Mouse (Mus musculus) testis, adult 2 months (tissue): ENCODE results near the gene Gm8369. TPM values are rescaled to one million over a fixed set of nuclear protein-coding genes. Genes with fewer than 3 reads are reported as not detected.
"Not testable (repeated sequence)": the region's sequence is repeated elsewhere in the genome, so short reads cannot be mapped to it uniquely, and the experiment has no call there.

ENCODE experiments used
- H3K27ac ChIP-seq: fragments of 200-500 bp; 2 replicates; pipeline ENCODE4 v1.5.1; 2012; ENCODE audit warnings: low read depth, low read length; ENCODE audit not compliant: control insufficient read depth, insufficient read depth
- H3K27me3 ChIP-seq: fragments of 200-500 bp; 2 replicates; pipeline ENCODE4 v1.6.1; 2012; ENCODE audit warnings: mild to moderate bottlenecking, low read length, moderate library complexity; ENCODE audit not compliant: control insufficient read depth, insufficient read depth
- H3K36me3 ChIP-seq: fragments of 200-500 bp; 2 replicates; pipeline ENCODE4 v1.6.1; 2012; ENCODE audit warnings: mild to moderate bottlenecking, low read length; ENCODE audit not compliant: control insufficient read depth, insufficient read depth
- H3K4me1 ChIP-seq: fragments of 200-500 bp; 2 replicates; pipeline ENCODE4 v1.6.1; 2012; ENCODE audit warnings: low read length; ENCODE audit not compliant: control insufficient read depth, insufficient read depth
- H3K4me3 ChIP-seq: fragments of 200-500 bp; 2 replicates; pipeline ENCODE4 v1.5.1; 2012; ENCODE audit warnings: low read depth, mild to moderate bottlenecking, low read length, moderate library complexity, mixed read lengths; ENCODE audit not compliant: control insufficient read depth
- CTCF ChIP-seq: fragments of 200-500 bp; IDR thresholded peaks from 2 replicates; pipeline ENCODE4 v1.5.1; 2012; ENCODE audit warnings: low read depth, mild to moderate bottlenecking, inconsistent platforms, low read length, moderate library complexity; ENCODE audit not compliant: control insufficient read depth, insufficient read depth, insufficient replicate concordance
- POLR2A ChIP-seq: fragments of 200-500 bp; IDR thresholded peaks from 2 replicates; pipeline ENCODE4 v1.6.1; 2012; ENCODE audit warnings: low read depth, mild to moderate bottlenecking, inconsistent platforms, low read length, moderate library complexity; ENCODE audit not compliant: control insufficient read depth
- polyA plus RNA-seq: library from polyadenylated mRNA; depleted of rRNA; stranded (reverse); fragments of >200 nt; gene quantifications from 2 replicates; pipeline ENCODE4 v1.2.3, GENCODE M21; 2012

The Gm8369 gene
- polyA plus RNA-seq, 1 experiment, result 3.8 TPM

GRCm38 (mm10) chr19:11494519-11494918 is 8.8 kb downstream of the Gm8369 start:
- no peaks in the 10 kb centered on the region for H3K27me3 ChIP-seq
- no peak overlapping the region for H3K27ac ChIP-seq
- H3K36me3 ChIP-seq, result no peaks in the 10 kb centered on the region
- H3K4me3 ChIP-seq, result no peak overlapping the region
- no peak for TF ChIP-seq CTCF
- TF ChIP-seq POLR2A, result no peak
- no peaks in the 10 kb centered on the region for H3K4me1 ChIP-seq

- Histone ChIP-seq H3K27ac (no peak overlapping the region), H3K36me3 (no peaks in the 10 kb centered on the region), H3K27me3 (no peaks in the 10 kb centered on the region), H3K4me1 (no peaks in the 10 kb centered on the region), H3K4me3 (no peak overlapping the region)
- TF ChIP-seq POLR2A (no peak), CTCF (no peak)
Measured at GRCm38 (mm10) chr19:11496361-11496760, 10.6 kb downstream of the Gm8369 start.

GRCm38 (mm10) chr19:11497300-11497699 is 11.6 kb downstream of the Gm8369 start:
- H3K4me1 ChIP-seq, H3K27me3 ChIP-seq, H3K4me3 ChIP-seq, H3K27ac ChIP-seq, H3K36me3 ChIP-seq: not testable (repeated sequence)

- Histone ChIP-seq H3K4me3 (no peak overlapping the region), H3K36me3 (no peaks in the 10 kb centered on the region), H3K27me3 (no peaks in the 10 kb centered on the region), H3K4me1 (no peaks in the 10 kb centered on the region), H3K27ac (no peak overlapping the region)
- TF ChIP-seq POLR2A (no peak), CTCF (no peak)
Measured at GRCm38 (mm10) chr19:11500796-11501195, 15.1 kb downstream of the Gm8369 start.

- Histone ChIP-seq H3K36me3 (no peaks in the 10 kb centered on the region), H3K27ac (no peak overlapping the region), H3K4me1 (no peaks in the 10 kb centered on the region), H3K27me3 (no peaks in the 10 kb centered on the region), H3K4me3 (no peak overlapping the region)
- TF ChIP-seq POLR2A (no peak), CTCF (no peak)
Measured at GRCm38 (mm10) chr19:11501326-11501725, 15.6 kb downstream of the Gm8369 start.

GRCm38 (mm10) chr19:11504857-11505256 is 19.1 kb downstream of the Gm8369 start:
- TF ChIP-seq CTCF, result no peak
- no peak for TF ChIP-seq POLR2A
- no peaks in the 10 kb centered on the region for H3K27me3 ChIP-seq
- H3K27ac ChIP-seq, result no peak overlapping the region
- H3K4me1 ChIP-seq, result no peaks in the 10 kb centered on the region
- H3K4me3 ChIP-seq, result no peak overlapping the region
- H3K36me3 ChIP-seq, result no peaks in the 10 kb centered on the region

GRCm38 (mm10) chr19:11513458-11513857 is 27.7 kb downstream of the Gm8369 start:
- Histone ChIP-seq H3K27me3 (no peaks in the 10 kb centered on the region), H3K4me1 (no peaks in the 10 kb centered on the region), H3K4me3 (no peak overlapping the region), H3K27ac (no peak overlapping the region), H3K36me3 (no peaks in the 10 kb centered on the region)
- TF ChIP-seq POLR2A (no peak), CTCF (no peak)

- Histone ChIP-seq H3K36me3 (no peaks in the 10 kb centered on the region), H3K27ac (no peak within 1 kb of the TSS), H3K27me3 (no peaks in the 10 kb centered on the region), H3K4me1 (no peaks in the 10 kb centered on the region), H3K4me3 (no peak within 1 kb of the TSS)
- TF ChIP-seq CTCF (no peak), POLR2A (no peak)
Measured at GRCm38 (mm10) chr19:11516246-11516645, 30.5 kb downstream of the Gm8369 start, which contains the start of gene Ms4a6b. TSS of gene Ms4a6b (plus strand) at chr19:11516512.

GRCm38 (mm10) chr19:11516845-11517244 is 31.1 kb downstream of the Gm8369 start:
- no peak overlapping the region for H3K27ac ChIP-seq
- no peaks in the 10 kb centered on the region for H3K36me3 ChIP-seq
- TF ChIP-seq POLR2A (no peak), CTCF (no peak)
- no peaks in the 10 kb centered on the region for H3K4me1 ChIP-seq
- no peaks in the 10 kb centered on the region for H3K27me3 ChIP-seq
- no peak overlapping the region for H3K4me3 ChIP-seq

GRCm38 (mm10) chr19:11517373-11517772 is 31.6 kb downstream of the Gm8369 start:
- H3K4me3 ChIP-seq, H3K27me3 ChIP-seq, H3K36me3 ChIP-seq, H3K4me1 ChIP-seq, H3K27ac ChIP-seq: not testable (repeated sequence)

- not testable (repeated sequence) for H3K27me3 ChIP-seq, H3K4me1 ChIP-seq, H3K27ac ChIP-seq, H3K4me3 ChIP-seq, H3K36me3 ChIP-seq
Measured at GRCm38 (mm10) chr19:11518356-11518755, 32.6 kb downstream of the Gm8369 start.
